Mouse (Mus musculus) limb, embryonic 15.5 days (tissue): Measurements from ENCODE around the gene Comt. TPM values are rescaled to one million over a fixed set of nuclear protein-coding genes. Genes with fewer than 3 reads are reported as not detected.

Experiments
- ATAC-seq: fragments of 200-750 bp; cut with Nextera tagmentation; 2 replicates; pipeline ENCODE4 v1.8.0; 2017; ENCODE audit warnings: low read depth, moderate TSS enrichment; ENCODE audit not compliant: insufficient number of reproducible peaks, low FRiP score, low TSS enrichment
- H3K27ac ChIP-seq: fragments of 300-500 bp; sonication (generic); 2 replicates; pipeline ENCODE4 v1.5.1; 2015; ENCODE audit warnings: moderate library complexity, mild to moderate bottlenecking, inconsistent platforms
- H3K27me3 ChIP-seq: fragments of 300-500 bp; sonication (generic); 2 replicates; pipeline ENCODE4 v1.6.1; 2015; ENCODE audit warnings: inconsistent platforms
- H3K36me3 ChIP-seq: fragments of 300-500 bp; sonication (generic); 2 replicates; pipeline ENCODE4 v1.6.1; 2015; ENCODE audit warnings: inconsistent platforms
- H3K4me1 ChIP-seq: fragments of 300-500 bp; sonication (generic); 2 replicates; pipeline ENCODE4 v1.6.1; 2015; ENCODE audit warnings: inconsistent platforms
- H3K4me2 ChIP-seq: fragments of 300-500 bp; sonication (generic); 2 replicates; pipeline ENCODE4 v1.6.1; 2015; ENCODE audit warnings: mild to moderate bottlenecking, inconsistent platforms
- H3K4me3 ChIP-seq: fragments of 300-500 bp; sonication (generic); 2 replicates; pipeline ENCODE4 v1.5.1; 2015; ENCODE audit warnings: mild to moderate bottlenecking, inconsistent platforms
- H3K9ac ChIP-seq: fragments of 300-500 bp; sonication (generic); 2 replicates; pipeline ENCODE4 v1.6.1; 2015; ENCODE audit warnings: inconsistent platforms
- H3K9me3 ChIP-seq: fragments of 300-500 bp; sonication (generic); 2 replicates; pipeline ENCODE4 v1.6.1; 2016; ENCODE audit warnings: inconsistent platforms
- WGBS: fragments of 180-500 bp; shearing (Covaris S2); methylation state at CpG from one replicate; pipeline ENCODE4 v1.1.7; 2015; 5-methylcytosine and 5-hydroxymethylcytosine counted together
- microRNA-seq: library from miRNA; unstranded; fragments of <30 nt; microRNA quantifications from one replicate; pipeline ENCODE4, GENCODE M21; 2016
- polyA plus RNA-seq: library from polyadenylated mRNA; unstranded; fragments of >200 nt; fragmentation: Nextera tagmentation; extraction: Ambion mirVana; gene quantifications from 2 replicates; pipeline ENCODE4 v1.2.1, GENCODE M21; 2015

The Comt gene
- polyA plus RNA-seq, 1 experiment from 2014 or later = 119 TPM

GRCm38 (mm10) chr16:18362948-18363347 lies 63.7 kb downstream of the Comt start:
- no peaks in the 10 kb centered on the region for H3K36me3 ChIP-seq
- no peak overlapping the region for H3K4me3 ChIP-seq
- no peaks in the 10 kb centered on the region for H3K9me3 ChIP-seq
- no peaks in the 10 kb centered on the region for H3K4me1 ChIP-seq
- 81% methylated on average over 8 of the region's 8 CpGs for WGBS
- no peak overlapping the region for H3K27ac ChIP-seq
- no peaks in the 10 kb centered on the region for H3K27me3 ChIP-seq
- no peak overlapping the region for H3K4me2 ChIP-seq
- H3K9ac ChIP-seq = no peak overlapping the region
- no peak for ATAC-seq

- Histone ChIP-seq H3K27ac (no peak overlapping the region), H3K4me1 (no peaks in the 10 kb centered on the region), H3K36me3 (no peaks in the 10 kb centered on the region), H3K9ac (no peak overlapping the region), H3K27me3 (no peaks in the 10 kb centered on the region), H3K4me2 (no peak overlapping the region), H3K4me3 (no peak overlapping the region), H3K9me3 (no peaks in the 10 kb centered on the region)
- whole genome bisulfite sequencing = 63% methylated on average over 6 of the region's 6 CpGs
- no peak for ATAC-seq
These were observed 66.4 kb downstream of the Comt start for GRCm38 (mm10) chr16:18360151-18360805.

GRCm38 (mm10) chr16:18357977-18358376 lies 68.7 kb downstream of the Comt start:
- H3K9ac ChIP-seq = no peak overlapping the region
- H3K36me3 ChIP-seq = no peaks in the 10 kb centered on the region
- H3K4me1 ChIP-seq = no peaks in the 10 kb centered on the region
- H3K9me3 ChIP-seq = no peaks in the 10 kb centered on the region
- H3K4me2 ChIP-seq = no peak overlapping the region
- H3K27ac ChIP-seq = no peak overlapping the region
- ATAC-seq = no peak
- 86% methylated on average over 6 of the region's 6 CpGs for WGBS
- no peaks in the 10 kb centered on the region for H3K27me3 ChIP-seq
- no peak overlapping the region for H3K4me3 ChIP-seq

- Histone ChIP-seq H3K27me3 (no peaks in the 10 kb centered on the region), H3K4me1 (no peaks in the 10 kb centered on the region), H3K4me2 (no peak overlapping the region), H3K36me3 (no peaks in the 10 kb centered on the region), H3K27ac (no peak overlapping the region), H3K9ac (no peak overlapping the region), H3K4me3 (no peak overlapping the region), H3K9me3 (no peaks in the 10 kb centered on the region)
- 76% methylated on average over 1 of the region's 1 CpGs for WGBS
- ATAC-seq = no peak
These were observed 69.7 kb downstream of the Comt start for GRCm38 (mm10) chr16:18356961-18357360.

Small RNA genes lying within 50 kb of the gene (microRNA-seq; reads per million reads assigned to microRNA genes)
- gene Gm26219 = not detected

Other genes starting within 250 kb of the Comt start
- not detected in 2 replicates for gene Ccdc188, start 209.0 kb downstream of the Comt start, polyA plus RNA-seq
- 20.0 and 23.8 TPM in 2 replicates for gene Zdhhc8, start 191.7 kb downstream of the Comt start, polyA plus RNA-seq
- gene Trmt2a, start 178.2 kb downstream of the Comt start, polyA plus RNA-seq = 103 and 110 TPM in 2 replicates
- gene Ranbp1, start 178.1 kb downstream of the Comt start, polyA plus RNA-seq = 431 and 446 TPM in 2 replicates
- gene Gm49776, start 168.5 kb downstream of the Comt start, polyA plus RNA-seq = 0.87 TPM in 1 of 2 replicates, not detected in the other
- gene Dgcr8, start 137.6 kb downstream of the Comt start, polyA plus RNA-seq = 28.7 and 34.0 TPM in 2 replicates
- gene Tango2, start 78.7 kb downstream of the Comt start, polyA plus RNA-seq = 29.6 and 33.3 TPM in 2 replicates
- 25.3 and 25.8 TPM in 2 replicates for gene Arvcf, start 78.7 kb downstream of the Comt start, polyA plus RNA-seq
- 16.5 and 16.8 TPM in 2 replicates for gene Txnrd2, start 468 bp downstream of the Comt start, polyA plus RNA-seq
- gene Gnb1l, start 71.9 kb upstream of the Comt start, polyA plus RNA-seq = 20.5 and 20.9 TPM in 2 replicates
- gene Rtl10, start 72.0 kb upstream of the Comt start, polyA plus RNA-seq = 3.4 and 4.2 TPM in 2 replicates
- 6.0 and 6.4 TPM in 2 replicates for gene Tbx1, start 163.8 kb upstream of the Comt start, polyA plus RNA-seq
- gene Gp1bb, start 195.6 kb upstream of the Comt start, polyA plus RNA-seq = 3.0 and 3.4 TPM in 2 replicates
- 5.5 and 6.9 TPM in 2 replicates for gene Gm49601, start 199.6 kb upstream of the Comt start, polyA plus RNA-seq
- gene Sept5, start 203.1 kb upstream of the Comt start, polyA plus RNA-seq = 59.4 and 62.8 TPM in 2 replicates